Mouse (Mus musculus) brain, embryonic 14.5 days (tissue): Measurements from ENCODE around the gene Tnfsfm13. TPM values are rescaled to one million over a fixed set of nuclear protein-coding genes. Genes with fewer than 3 reads are reported as not detected.
A peak's percentile ranks its signal among the peaks of the same experiment; 100 is the strongest.
"Not testable (repeated sequence)": the region's sequence is repeated elsewhere in the genome, so short reads cannot be mapped to it uniquely, and the experiment has no call there.

ENCODE experiments used
- DNase-seq: peaks from one replicate; pipeline ENCODE4 v3.0.0-alpha.2; 2011; ENCODE audit warnings: low read depth
- CTCF ChIP-seq: fragments of 200-500 bp; IDR thresholded peaks from 2 replicates; pipeline ENCODE4 v1.5.1; 2012; ENCODE audit warnings: inconsistent platforms, mild to moderate bottlenecking, moderate library complexity, borderline replicate concordance; ENCODE audit not compliant: insufficient read depth, insufficient read length; ENCODE audit errors: extremely low read depth
- POLR2A ChIP-seq: fragments of 200-500 bp; IDR thresholded peaks from 2 replicates; pipeline ENCODE4 v1.6.1; 2012; ENCODE audit warnings: mild to moderate bottlenecking, inconsistent platforms, borderline replicate concordance; ENCODE audit not compliant: poor library complexity, insufficient read depth, insufficient read length, severe bottlenecking; ENCODE audit errors: extremely low read depth
- polyA plus RNA-seq: library from polyadenylated mRNA; depleted of rRNA; stranded (reverse); fragments of >200 nt; gene quantifications from 2 replicates; pipeline ENCODE4 v1.2.3, GENCODE M21; 2012

Tnfsfm13 gene
- polyA plus RNA-seq, 1 experiment: 1.2 TPM

- TF ChIP-seq CTCF: no peak
- TF ChIP-seq POLR2A: no peak
- DNase-seq: no peak
These were observed 8.1 kb upstream of the Tnfsfm13 start for GRCm38 (mm10) chr11:69703814-69704612.

- not testable (repeated sequence) for DNase-seq
These were observed 7.5 kb upstream of the Tnfsfm13 start for GRCm38 (mm10) chr11:69703381-69703780.

GRCm38 (mm10) chr11:69702886-69703285, 7.0 kb upstream of the Tnfsfm13 start:
- not testable (repeated sequence) for DNase-seq

- TF ChIP-seq POLR2A (no peak), CTCF (no peak)
- DNase-seq: no peak
These were observed 3.7 kb upstream of the Tnfsfm13 start for GRCm38 (mm10) chr11:69699595-69699994.

GRCm38 (mm10) chr11:69698574-69698973, 2.7 kb upstream of the Tnfsfm13 start:
- no peak for TF ChIP-seq POLR2A
- TF ChIP-seq CTCF: no peak; the same call in 1 of the 2 replicates
- DNase-seq: no peak

- no peak for DNase-seq
- TF ChIP-seq POLR2A (no peak), CTCF (no peak)
These were observed 1.5 kb upstream of the Tnfsfm13 start for GRCm38 (mm10) chr11:69697396-69697795.

- TF ChIP-seq CTCF (no peak), POLR2A (no peak)
- DNase-seq: no peak
These were observed 895 bp downstream of the Tnfsfm13 start for GRCm38 (mm10) chr11:69695046-69695360.

- TF ChIP-seq CTCF: no peak
- TF ChIP-seq POLR2A: no peak
- DNase-seq: peak; percentile 9
These were observed 2.4 kb downstream of the Tnfsfm13 start for GRCm38 (mm10) chr11:69693421-69693965.

- TF ChIP-seq CTCF (no peak), POLR2A (no peak)
- no peak for DNase-seq
These were observed 3.0 kb downstream of the Tnfsfm13 start for GRCm38 (mm10) chr11:69692863-69693262.

- TF ChIP-seq POLR2A (no peak), CTCF (no peak)
- no peak for DNase-seq
These were observed 3.6 kb downstream of the Tnfsfm13 start for GRCm38 (mm10) chr11:69692196-69692811.

GRCm38 (mm10) chr11:69689891-69690290, 6.0 kb downstream of the Tnfsfm13 start:
- TF ChIP-seq CTCF: no peak
- TF ChIP-seq POLR2A: no peak
- no peak for DNase-seq

GRCm38 (mm10) chr11:69687061-69687460, 8.8 kb downstream of the Tnfsfm13 start:
- TF ChIP-seq CTCF (no peak), POLR2A (no peak)
- DNase-seq: no peak

GRCm38 (mm10) chr11:69686377-69686776, 9.5 kb downstream of the Tnfsfm13 start:
- no peak for TF ChIP-seq CTCF
- no peak for TF ChIP-seq POLR2A
- DNase-seq: peak; percentile 56
